Mouse (Mus musculus) inflammation-experienced regulatory T-cells, adult 6 months (primary cell): ENCODE measurements around the gene Mtcl1. TPM values are rescaled to one million over a fixed set of nuclear protein-coding genes. Genes with fewer than 3 reads are reported as not detected.

Source experiments
- ATAC-seq: one replicate; pipeline ENCODE4 v1.8.0; 2017
- polyA plus RNA-seq, 3 experiments: library from polyadenylated mRNA; unstranded; fragments of 100-300 nt; shearing (Covaris generic); gene quantifications; one replicate each; pipeline ENCODE4 v1.2.1; 2017

Mtcl1 gene
- polyA plus RNA-seq, 3 experiments from 2014 or later = 0.39 TPM; not detected in 2

GRCm38 (mm10) chr17:66358026-66358978 is 91.2 kb downstream of the Mtcl1 start:
- no peak for ATAC-seq

- no peak for ATAC-seq
These were observed 92.2 kb downstream of the Mtcl1 start for GRCm38 (mm10) chr17:66357171-66358025.

GRCm38 (mm10) chr17:66353907-66354306 is 95.6 kb downstream of the Mtcl1 start:
- no peak for ATAC-seq

GRCm38 (mm10) chr17:66352847-66353643 is 96.5 kb downstream of the Mtcl1 start:
- no peak for ATAC-seq

GRCm38 (mm10) chr17:66352219-66352618 is 97.3 kb downstream of the Mtcl1 start:
- no peak for ATAC-seq

GRCm38 (mm10) chr17:66350689-66351088 is 98.9 kb downstream of the Mtcl1 start:
- ATAC-seq = no peak

- ATAC-seq = no peak
These were observed 99.4 kb downstream of the Mtcl1 start for GRCm38 (mm10) chr17:66350127-66350526.

GRCm38 (mm10) chr17:66346378-66346777 is 103.2 kb downstream of the Mtcl1 start:
- no peak for ATAC-seq

- no peak for ATAC-seq
These were observed 103.9 kb downstream of the Mtcl1 start for GRCm38 (mm10) chr17:66345680-66346079.

GRCm38 (mm10) chr17:66342932-66343331 is 106.6 kb downstream of the Mtcl1 start:
- ATAC-seq = no peak

- ATAC-seq = no peak
These were observed 107.9 kb downstream of the Mtcl1 start for GRCm38 (mm10) chr17:66341670-66342069.

GRCm38 (mm10) chr17:66340798-66341197 is 108.8 kb downstream of the Mtcl1 start:
- no peak for ATAC-seq

- ATAC-seq = no peak
These were observed 111.6 kb downstream of the Mtcl1 start for GRCm38 (mm10) chr17:66337929-66338328.

- no peak for ATAC-seq
These were observed 114.0 kb downstream of the Mtcl1 start for GRCm38 (mm10) chr17:66335568-66335967.

GRCm38 (mm10) chr17:66334894-66335293 is 114.7 kb downstream of the Mtcl1 start:
- ATAC-seq = no peak

- ATAC-seq = no peak
These were observed 118.3 kb downstream of the Mtcl1 start for GRCm38 (mm10) chr17:66331207-66331606.

- no peak for ATAC-seq
These were observed 123.0 kb downstream of the Mtcl1 start for GRCm38 (mm10) chr17:66326552-66327045.

GRCm38 (mm10) chr17:66326204-66326545 is 123.4 kb downstream of the Mtcl1 start:
- no peak for ATAC-seq

GRCm38 (mm10) chr17:66325440-66326203 is 123.9 kb downstream of the Mtcl1 start:
- ATAC-seq = no peak

- no peak for ATAC-seq
These were observed 124.7 kb downstream of the Mtcl1 start for GRCm38 (mm10) chr17:66324836-66325235.

GRCm38 (mm10) chr17:66322646-66323255 is 126.8 kb downstream of the Mtcl1 start:
- no peak for ATAC-seq
